Mouse (Mus musculus) lung, adult 2 months (tissue): ENCODE measurements around the gene Ttll11.

ENCODE experiments used
- CTCF ChIP-seq: fragments of 200-500 bp; IDR thresholded peaks from 2 replicates; pipeline ENCODE4 v1.5.1; 2011; ENCODE audit warnings: mild to moderate bottlenecking, low read length, control low read depth; ENCODE audit not compliant: insufficient read depth
- POLR2A ChIP-seq: fragments of 200-500 bp; IDR thresholded peaks from 2 replicates; pipeline ENCODE4 v1.6.1; 2011; ENCODE audit warnings: low read depth, mild to moderate bottlenecking, control low read depth, low read length, borderline replicate concordance; ENCODE audit errors: extremely low read depth

GRCm38 (mm10) chr2:35963280-35963679 is 16.4 kb downstream of the Ttll11 start:
- TF ChIP-seq POLR2A (no peak), CTCF (no peak)
